Mouse (Mus musculus): ENCODE measurements around the gene Prmt1.
A peak's percentile ranks its signal among the peaks of the same experiment; 100 is the strongest.
"Not testable (repeated sequence)": the region's sequence is repeated elsewhere in the genome, so short reads cannot be mapped to it uniquely, and the experiment has no call there.

Prmt1 gene

DNA sequence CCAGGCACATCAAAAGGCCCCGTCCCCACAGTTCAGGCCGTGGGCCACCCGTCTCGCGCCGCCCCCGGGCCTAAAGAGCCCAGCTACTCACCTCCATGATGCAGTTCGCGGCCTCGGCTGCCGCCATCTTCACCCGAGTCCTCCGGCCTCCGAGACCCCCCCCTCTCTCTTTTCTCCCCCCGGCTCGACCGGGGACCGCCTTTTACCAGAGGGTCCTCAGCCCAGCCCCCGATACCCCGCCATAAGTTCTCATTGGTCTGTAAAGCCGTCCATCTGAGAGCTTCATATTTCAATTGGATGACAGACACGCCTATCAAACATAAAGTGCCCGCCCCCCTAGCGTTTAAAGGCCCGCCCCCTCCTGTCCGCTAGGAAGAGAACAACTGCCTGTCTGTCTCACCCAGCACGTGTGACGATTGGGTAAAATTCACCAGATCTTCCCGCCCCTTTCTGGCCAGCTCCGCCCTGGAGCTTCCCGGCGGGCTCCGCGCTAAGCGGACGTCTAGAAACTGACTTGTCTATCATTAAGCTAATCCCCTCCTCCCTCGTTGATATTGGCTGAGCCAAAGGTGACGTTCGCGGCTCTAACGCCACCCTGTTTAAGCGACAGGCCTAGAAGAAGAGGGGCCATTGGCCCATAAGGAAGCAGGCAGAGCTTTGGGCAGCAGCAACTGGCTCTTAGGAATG lies at the start of gene Prmt1:
Gene Prmt1, minus strand, starts transcription at position 377 of the 687 bp plus-strand sequence.
- DNase-seq (ENCODE audit: low spot score in 2 of 2): peak; percentile 95 to 96

DNA sequence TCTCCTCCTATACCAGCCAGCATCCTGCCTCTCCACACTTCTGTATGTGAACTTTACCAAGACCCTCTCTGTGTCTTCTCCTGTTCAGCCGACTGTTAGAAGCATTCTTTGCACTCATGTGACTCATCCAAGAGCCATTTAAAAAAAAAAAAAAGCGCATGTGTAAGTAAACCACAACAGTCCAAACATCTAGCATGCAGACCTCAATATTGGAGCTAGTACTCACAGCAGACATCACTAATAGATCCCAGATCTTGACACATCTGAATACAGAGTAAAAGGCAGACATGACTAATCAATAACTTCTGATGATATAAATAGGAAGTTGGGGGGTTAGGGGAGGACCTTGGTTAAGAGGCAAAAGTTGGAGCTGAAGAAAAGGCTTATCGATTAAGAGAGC lies 49.3 kb upstream of the Prmt1 start:
- DNase-seq (ENCODE audit: low spot score in 2 of 2): no peak

DNA sequence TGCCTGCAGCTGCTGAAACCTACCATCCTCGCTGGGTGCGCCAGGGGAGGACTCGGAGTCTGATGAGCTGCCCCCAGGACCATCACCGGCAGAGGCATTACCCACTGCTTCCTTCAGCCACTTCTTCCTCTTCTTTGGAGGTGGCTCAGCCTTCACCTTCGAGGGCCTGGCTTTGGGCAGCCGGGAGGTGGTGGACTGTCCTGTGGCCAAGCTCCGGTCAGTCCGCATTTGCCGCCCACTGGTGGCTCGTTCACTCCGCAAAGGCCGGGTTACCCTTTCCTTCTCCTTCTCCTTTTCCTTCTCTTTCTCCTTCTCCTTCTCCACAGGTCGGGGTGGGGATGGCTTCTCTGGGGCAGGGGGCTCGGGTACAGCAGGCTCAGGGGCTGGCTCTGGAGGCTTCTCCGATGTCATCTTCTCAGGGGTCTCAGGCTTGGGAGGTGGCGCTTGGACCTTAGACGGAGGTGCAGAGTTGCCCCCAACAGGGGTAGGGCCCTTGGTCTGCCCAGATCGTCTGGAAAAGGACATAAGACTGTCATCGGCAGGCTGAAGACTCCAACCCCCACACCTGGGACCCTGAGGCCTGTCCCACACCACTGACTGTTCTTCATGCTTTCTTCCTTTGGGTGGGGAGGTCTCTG lies 47.5 kb upstream of the Prmt1 start:
- DNase-seq (ENCODE audit: low spot score in 2 of 2): peak in 1 of 2 experiments; percentile 56

DNA sequence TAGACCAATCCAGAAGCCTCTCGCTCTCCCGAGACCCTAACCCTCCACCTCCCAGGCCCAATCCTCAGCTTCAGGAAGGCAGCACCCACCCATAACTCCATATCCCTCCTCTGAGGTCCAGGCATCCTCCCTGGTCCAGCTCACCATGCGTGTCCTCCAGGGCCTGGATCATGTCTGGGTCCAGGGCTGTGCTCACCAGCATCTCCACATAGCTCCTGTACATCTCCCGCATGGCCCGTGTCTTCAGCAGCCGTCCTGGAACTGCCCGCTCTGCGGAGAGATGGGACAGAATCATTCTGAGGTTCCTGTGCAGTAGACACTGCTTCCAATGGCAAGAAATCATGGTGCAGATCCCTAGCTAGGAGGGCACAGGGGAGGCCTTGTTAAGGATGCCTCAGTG lies 44.5 kb upstream of the Prmt1 start:
- DNase-seq (ENCODE audit: low spot score in 2 of 2): peak in 1 of 2 experiments; percentile 57

DNA sequence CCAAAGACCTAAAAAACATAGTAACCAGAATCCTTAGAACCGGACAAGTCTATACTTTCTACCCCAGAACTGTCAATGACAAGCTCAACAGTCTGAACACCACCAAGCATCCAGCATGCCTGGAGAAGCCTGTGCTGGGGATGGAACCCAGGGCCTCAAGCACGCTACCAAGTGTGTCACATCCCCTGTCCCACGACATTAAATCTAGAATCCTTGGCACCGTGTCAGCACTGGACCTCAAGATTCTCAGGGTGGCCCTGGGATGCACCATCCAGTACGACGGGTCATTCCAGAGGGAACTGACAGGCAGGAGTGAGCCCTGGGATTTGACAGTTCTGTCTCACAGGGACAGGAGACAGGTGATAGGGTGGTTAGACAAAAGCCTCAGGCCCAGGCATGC lies 43.6 kb upstream of the Prmt1 start:
- peak in 1 of 2 experiments; percentile 55 for DNase-seq (ENCODE audit: low spot score in 2 of 2)

DNA sequence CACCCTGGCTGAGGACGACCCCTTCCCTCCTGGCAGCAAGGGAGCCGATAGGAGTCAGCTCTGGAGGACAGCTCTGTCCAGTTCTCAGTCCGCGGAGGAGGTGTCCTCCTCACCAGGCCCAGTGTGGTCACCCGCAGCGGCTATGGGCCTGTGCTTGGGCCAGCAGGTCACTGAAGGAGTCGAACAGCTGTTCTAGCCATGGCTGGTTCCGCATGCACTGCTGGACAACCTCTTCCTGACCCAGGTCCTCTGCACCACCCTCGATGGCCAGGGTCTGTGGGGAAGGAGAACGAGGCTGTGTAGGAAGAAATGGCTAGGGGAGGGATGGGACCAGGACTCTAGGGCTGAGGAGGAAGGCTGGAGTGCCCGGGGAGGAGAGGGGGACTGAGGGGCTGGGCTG lies 42.0 kb upstream of the Prmt1 start:
- no peak for DNase-seq (ENCODE audit: low spot score in 2 of 2)

DNA sequence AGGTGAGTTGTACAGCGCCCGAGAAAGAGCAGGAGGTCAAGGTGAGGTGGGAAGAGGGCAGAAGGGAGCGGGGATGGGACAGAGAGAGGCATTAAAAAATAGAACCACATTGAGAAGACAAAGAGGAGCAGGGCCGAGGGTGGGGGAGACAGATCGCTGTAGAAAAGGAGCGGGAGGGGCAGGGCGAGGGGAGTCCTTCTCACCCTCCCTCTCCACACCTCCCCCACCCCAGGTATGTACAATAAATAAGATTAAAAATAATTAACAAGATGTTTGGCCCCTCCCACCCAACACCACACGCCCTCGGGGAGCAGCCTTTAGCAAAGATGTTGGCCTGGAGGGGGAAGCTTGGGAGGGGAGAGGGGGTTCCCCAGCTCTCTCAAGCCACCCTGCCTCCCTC lies 41.4 kb upstream of the Prmt1 start:
- DNase-seq (ENCODE audit: low spot score in 2 of 2): no peak

DNA sequence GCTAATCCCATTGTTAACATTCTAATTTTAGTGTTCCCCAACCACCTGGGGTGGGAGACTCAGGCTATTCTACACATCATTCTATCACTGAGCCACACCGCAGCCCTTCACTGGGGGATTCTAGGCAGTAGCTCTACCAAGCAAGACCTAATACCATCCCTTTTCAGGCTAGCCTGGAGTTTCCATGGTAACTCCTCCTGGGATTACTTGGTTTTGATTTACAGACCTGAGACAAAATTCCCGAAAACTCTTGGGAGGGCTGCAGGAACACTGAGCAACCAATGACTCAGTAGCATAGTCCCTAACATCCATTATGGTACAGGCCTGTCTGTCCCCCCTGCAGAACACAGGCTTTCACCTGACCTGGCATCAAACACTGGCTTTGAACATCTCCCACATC lies 39.9 kb upstream of the Prmt1 start:
- no peak for DNase-seq (ENCODE audit: low spot score in 2 of 2)

DNA sequence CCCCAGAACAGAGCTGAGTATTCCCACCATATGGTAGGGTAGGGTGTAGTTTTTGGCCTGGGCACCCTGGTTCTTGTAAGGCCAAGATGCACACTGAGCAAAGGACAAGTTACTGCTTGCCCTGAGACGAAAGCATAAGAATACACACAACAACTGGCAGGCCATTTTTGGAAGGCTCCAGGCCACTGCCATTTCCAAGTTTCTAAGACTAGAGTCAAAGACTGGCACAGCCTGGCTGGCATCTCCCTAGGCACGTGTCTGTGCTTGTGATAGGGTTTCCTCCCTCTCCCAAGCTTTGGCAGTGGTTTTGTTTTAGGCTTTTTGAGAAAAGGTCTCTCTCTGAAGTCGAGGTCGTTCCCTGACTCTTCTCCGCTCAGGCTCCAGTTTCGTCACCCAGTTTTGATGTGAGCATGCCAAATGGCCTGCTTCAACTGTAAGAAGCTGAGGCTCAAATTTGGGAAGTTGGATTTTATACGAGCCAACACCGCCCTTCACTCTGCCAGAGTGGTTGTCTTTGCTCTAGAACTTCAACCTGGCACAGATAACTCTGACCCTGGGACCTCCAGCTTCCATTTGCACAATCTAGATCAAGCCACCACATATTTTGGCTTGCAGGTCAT lies 39.3 kb upstream of the Prmt1 start:
- DNase-seq (ENCODE audit: low spot score in 2 of 2): no peak

DNA sequence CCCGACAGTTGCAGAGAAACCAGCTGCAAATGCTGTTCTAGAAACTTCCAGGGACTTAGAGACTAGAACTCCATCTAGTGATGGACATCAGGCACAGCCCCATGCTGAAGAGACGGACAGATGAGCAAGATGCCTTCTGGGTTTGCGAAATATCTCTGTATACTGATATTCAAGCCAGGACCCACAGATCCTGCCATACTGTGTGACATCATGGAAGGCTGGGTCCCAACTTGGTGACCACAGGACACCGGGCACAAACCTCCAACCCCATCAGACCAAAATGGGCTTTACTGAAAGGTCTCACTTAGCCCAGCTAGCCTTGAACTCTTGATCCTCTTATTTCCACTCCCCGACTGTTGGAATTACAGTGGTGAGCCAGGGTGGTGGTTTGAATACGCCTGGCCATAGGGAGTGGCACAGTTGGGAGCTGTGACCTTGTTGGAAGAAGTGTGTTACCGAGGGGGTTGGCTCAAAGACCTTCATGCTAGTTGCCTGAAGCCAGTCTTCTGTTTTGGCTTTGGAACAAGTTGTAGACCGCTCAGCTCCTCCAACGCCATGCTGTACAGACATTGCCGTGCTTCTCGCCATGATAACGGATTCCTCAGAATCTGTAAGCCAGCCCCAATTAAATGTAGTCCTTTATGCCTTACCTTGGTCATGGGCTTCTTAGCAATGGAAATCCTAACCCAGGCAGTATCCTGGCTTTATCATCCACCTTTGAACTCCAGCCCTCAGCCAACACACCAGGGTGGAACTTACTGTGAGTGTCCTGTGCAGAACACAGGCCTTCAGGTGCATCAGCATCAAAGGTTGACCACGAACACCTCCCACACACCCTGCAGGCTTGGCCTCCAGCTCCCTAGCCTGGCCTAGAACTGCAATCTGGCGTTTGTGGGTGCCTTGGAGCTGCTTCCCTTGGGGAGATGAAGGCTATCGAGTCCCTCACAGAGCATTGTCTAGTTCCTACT lies 38.2 kb upstream of the Prmt1 start:
- DNase-seq (ENCODE audit: low spot score in 2 of 2): no peak

DNA sequence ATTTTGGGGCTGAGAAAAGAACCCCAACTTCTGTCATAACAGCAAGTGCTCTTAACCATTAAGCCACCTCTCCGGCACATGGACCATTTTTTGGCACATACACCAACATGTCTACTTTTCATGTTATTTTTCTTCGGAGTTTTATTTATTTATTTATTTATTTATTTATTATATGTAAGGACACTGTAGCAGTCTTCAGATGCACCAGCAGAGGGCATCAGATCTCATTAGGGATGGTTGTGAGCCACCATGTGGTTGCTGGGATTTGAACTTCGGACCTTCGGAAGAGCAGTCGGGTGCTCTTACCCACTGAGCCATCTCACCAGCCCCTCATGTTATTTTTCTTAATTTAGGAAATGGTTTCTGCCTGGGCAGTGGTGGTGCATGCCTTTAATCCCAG lies 37.3 kb upstream of the Prmt1 start:
- DNase-seq (ENCODE audit: low spot score in 2 of 2): not testable (repeated sequence)

DNA sequence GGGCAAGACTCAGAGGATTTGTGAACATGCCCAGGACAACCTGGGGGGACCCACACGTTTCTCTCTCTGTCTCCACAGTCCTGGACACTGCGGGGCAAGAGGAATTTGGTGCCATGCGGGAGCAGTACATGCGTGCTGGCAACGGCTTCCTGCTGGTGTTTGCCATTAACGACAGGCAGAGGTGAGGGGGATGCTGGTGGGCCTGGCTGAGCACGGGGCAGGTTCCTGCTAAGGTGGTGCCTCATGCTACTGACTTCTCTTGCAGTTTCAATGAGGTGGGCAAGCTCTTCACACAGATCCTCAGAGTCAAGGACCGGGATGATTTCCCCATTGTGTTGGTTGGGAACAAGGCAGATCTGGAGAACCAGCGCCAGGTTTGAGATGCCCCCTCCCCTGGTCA lies 33.9 kb upstream of the Prmt1 start:
- DNase-seq (ENCODE audit: low spot score in 2 of 2): no peak

DNA sequence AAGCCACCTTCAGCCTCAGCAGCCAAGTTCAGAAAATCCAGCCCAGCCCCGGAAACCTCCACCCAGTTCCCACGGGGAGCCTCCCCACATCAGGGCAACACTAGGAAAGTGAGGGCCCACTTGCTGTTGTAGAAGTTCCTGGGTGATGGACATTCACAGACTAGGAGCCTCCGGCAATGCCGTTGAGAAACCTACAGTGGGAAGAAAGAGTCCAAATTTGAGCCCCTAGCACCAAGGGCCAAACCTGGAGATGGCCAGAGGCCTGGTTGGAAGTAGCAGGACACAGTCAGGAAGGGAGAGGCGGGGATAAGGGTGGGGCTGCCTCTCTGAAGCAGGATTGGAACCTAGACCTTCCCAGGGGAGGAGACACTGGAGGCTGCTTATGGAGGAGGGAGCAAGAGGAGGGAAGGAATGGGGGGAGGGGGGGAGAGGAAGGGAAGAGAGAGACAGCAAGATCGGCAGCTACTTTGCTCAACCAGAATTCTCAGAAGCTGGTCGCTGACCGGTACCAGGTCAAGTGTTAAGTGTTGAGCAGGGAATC lies 32.7 kb upstream of the Prmt1 start:
- DNase-seq (ENCODE audit: low spot score in 2 of 2): peak in 1 of 2 experiments; percentile 62

DNA sequence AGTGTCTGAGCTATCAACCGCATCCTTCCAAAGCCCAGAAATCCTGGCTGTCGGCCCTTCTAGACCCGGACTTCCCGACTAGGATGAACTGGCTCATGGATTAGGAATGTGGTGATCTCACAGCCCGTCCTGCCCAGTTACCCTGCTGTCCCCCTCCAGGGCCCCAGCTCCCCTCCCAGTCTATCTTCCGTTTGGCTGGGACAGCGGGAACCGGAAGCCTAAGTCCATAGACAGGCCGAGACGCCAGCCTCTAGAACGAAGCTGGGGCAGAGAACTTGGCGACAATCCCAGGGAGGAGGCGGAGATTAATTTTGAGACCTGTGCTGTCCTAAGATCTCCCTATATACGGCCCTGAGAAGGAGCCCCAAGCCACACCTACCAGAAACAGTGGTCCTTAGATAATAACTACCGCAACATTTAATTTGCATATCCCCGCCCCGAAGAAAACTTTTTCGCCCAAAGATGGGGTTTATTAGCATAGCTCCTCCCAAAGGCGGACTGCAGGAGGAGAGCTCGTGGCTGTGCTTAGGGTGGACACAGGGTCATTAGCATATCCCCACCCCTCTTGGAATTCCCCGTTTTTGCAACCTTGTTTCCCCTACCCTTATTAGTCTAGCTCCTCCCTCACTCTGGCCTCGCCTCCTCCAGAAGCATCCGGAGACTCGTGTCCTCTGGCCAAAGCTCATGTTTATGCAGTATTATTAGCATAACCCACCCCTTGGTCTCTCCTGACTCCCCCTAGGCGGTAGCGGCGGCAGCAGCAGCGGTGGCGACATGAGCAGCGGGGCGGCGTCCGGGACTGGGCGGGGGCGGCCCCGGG lies 31.1 kb upstream of the Prmt1 start, which contains the start of gene Rras:
Gene Rras, plus strand, starts transcription at position 720 of the 820 bp plus-strand sequence.
- DNase-seq (ENCODE audit: low spot score in 2 of 2): peak; percentile 86

DNA sequence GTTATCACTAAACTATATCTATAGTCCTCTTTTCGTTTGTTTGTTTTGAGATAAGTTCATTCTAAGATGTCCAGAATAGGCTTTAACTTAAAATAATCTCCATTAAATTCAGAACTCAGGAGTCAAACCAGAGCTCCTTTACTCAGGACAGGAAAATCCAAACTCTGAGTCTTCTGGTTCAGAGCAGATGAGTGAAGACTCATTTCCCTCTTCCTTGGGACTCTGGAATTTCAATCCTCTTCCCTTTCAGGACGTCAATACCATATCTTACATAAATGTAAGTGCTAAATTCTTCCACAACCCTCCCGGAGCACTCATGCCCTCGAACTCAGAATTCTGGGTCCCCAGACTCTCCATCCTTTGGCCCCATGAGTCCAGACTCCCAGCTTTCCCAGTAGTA lies 30.4 kb upstream of the Prmt1 start:
- DNase-seq (ENCODE audit: low spot score in 2 of 2): no peak

DNA sequence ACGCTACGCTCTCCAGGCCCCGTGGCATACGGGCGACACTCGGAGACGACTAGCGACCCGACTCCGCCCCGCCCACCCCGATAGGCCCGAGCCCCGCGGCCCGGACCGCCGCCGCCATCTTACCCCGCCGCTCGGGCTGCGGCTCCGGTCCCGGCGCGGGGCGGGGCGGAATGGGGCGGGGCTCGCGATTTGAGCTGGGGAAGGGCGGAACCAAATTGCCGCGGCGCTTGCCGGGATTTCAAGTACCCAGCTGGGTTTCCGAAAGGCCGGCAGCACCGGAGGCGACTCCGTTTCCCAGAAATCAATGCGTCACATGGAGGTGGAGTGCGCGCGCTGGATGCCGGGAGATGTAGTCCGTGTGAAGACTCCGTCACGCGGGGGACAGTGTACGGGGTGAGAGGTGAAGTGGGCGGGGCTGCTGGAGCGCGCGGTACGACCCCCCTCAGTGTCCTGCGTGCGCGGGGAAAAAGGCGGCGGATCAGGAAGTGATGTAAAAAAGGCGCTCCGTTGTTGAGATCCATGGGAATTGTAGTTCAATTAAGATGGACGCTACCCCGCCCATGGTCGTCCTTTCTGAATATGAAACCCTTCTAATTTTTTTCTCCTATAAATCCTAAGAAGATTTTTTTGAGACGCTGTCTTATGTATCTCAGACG lies 29.7 kb upstream of the Prmt1 start, which contains the start of gene Scaf1:
Gene Scaf1, minus strand, starts transcription at position 407 of the 656 bp plus-strand sequence.
- DNase-seq (ENCODE audit: low spot score in 2 of 2): peak; percentile 98 to 99

DNA sequence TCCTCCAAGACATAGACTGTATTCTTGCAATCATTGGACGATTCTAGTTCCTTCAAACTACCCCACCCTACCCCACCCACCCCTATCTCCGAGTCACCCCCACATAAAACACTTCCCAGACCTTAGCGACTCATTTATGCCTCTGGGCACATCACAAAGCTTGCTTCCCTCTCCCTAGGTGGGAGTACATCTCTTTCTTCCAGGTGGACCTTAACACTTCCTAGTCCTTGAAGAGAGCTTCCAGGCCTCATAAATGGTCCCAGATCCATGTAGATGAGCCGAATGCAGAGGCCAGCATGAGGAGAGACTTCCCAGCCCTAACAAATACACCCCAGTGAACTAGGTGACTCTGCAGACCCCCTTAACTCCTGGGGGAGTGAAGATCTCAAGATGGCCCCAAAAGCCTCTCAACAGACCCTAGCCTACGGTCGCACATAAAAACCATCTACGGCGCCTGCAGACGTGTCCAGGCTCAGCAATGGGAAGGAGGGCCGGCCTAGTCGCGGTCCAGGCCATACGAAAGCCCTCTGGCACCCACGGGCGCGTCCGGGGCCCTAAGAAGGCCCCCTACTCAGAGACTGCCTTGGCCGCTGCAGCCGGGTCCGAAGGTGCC lies 29.1 kb upstream of the Prmt1 start:
- no peak for DNase-seq (ENCODE audit: low spot score in 2 of 2)

DNA sequence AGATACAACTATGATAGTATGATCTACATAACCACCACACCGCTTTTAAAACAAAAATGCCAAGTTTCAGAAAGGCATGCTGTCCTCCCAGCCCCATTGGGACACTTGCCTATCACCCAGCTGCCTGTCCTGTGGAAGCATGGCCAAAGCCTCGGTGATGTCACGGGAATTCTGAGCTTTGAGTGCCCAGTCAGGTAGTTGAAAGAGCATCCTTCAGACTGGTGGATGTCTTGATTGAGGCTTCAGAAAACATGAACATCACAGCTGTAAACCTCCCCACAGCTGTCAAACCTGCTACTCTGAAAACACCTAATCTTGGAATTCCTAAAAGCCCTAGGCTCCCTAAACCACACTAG lies 27.7 kb upstream of the Prmt1 start:
- DNase-seq (ENCODE audit: low spot score in 2 of 2): peak in 1 of 2 experiments; percentile 53

DNA sequence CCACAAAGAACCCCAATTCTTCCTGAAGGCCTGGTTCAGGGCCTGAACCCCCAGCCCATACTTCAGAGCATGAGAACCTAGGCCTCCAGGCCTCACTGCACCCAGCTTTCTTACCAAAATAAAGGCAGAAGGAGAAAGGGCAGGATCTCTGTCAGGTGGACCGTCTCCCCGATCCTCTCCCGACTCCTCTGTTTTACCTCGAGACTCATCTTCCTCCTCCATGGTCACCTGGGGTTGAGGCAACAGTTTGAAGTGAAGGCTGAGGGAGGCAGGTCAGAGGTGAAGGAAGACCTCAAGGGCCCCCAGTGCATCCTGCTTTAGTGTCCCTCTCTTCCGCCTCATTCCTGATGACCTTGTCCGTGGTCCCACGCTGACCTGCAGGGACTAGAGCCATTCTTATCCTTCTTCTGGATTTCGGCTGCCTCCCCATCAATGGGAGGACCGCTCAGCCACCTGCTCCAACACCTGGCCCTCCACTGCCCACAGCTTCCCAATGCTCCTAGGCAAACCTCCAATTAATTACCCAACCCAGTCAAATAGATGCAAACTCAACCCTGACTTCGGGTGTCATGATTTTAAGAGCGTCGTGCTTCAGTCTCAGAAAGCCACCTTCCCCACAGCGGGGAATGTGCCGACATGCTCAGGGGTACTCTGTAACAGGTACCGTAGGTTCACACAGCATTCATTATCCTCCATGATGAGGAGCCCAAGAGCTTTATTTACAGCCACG lies 27.2 kb upstream of the Prmt1 start:
- DNase-seq (ENCODE audit: low spot score in 2 of 2): peak in 1 of 2 experiments; percentile 58
